Mouse (Mus musculus) limb, embryonic 11.5 days (tissue): ENCODE measurements around the gene 4930469K13Rik. TPM values are rescaled to one million over a fixed set of nuclear protein-coding genes. Genes with fewer than 3 reads are reported as not detected.

Experiments
- ATAC-seq: fragments of 200-750 bp; cut with Nextera tagmentation; 2 replicates; pipeline ENCODE4 v1.8.0; 2017; ENCODE audit warnings: low read depth; ENCODE audit not compliant: insufficient number of reproducible peaks, low FRiP score, low TSS enrichment
- DNase-seq: peaks from one replicate; pipeline ENCODE4 v3.0.0-alpha.2; 2015; ENCODE audit warnings: low spot score
- H3K27ac ChIP-seq: fragments of 300-500 bp; sonication (generic); replicated peaks from 2 replicates; pipeline ENCODE4 v1.5.1; 2014; ENCODE audit warnings: low read depth, mild to moderate bottlenecking, low read length
- H3K27me3 ChIP-seq: fragments of 300-500 bp; sonication (generic); 2 replicates; pipeline ENCODE4 v1.6.1; 2014; ENCODE audit warnings: mild to moderate bottlenecking, low read length, mixed read lengths; ENCODE audit not compliant: control insufficient read depth, insufficient read depth
- H3K36me3 ChIP-seq: fragments of 300-500 bp; sonication (generic); 2 replicates; pipeline ENCODE4 v1.6.1; 2014; ENCODE audit warnings: mild to moderate bottlenecking, low read length, moderate library complexity, mixed read lengths; ENCODE audit not compliant: control insufficient read depth, insufficient read depth
- H3K4me1 ChIP-seq: fragments of 300-500 bp; sonication (generic); 2 replicates; pipeline ENCODE4 v1.6.1; 2014; ENCODE audit warnings: low read length, mixed read lengths; ENCODE audit not compliant: control insufficient read depth, insufficient read depth
- H3K4me2 ChIP-seq: fragments of 300-500 bp; sonication (generic); 2 replicates; pipeline ENCODE4 v1.6.1; 2014; ENCODE audit warnings: low read depth, mild to moderate bottlenecking, moderate library complexity; ENCODE audit not compliant: severe bottlenecking
- H3K4me3 ChIP-seq: fragments of 300-500 bp; sonication (generic); 2 replicates; pipeline ENCODE4 v1.5.1; 2014; ENCODE audit warnings: low read depth, low read length
- H3K9ac ChIP-seq: fragments of 300-500 bp; sonication (generic); 2 replicates; pipeline ENCODE4 v1.6.1; 2014; ENCODE audit warnings: mild to moderate bottlenecking, low read length
- H3K9me3 ChIP-seq: fragments of 300-500 bp; sonication (generic); 2 replicates; pipeline ENCODE4 v1.6.1; 2016; ENCODE audit warnings: low read length; ENCODE audit not compliant: control insufficient read depth
- WGBS: fragments of 180-500 bp; shearing (Covaris S2); extraction: QIAGEN DNeasy Blood & Tissue Kit; methylation state at CpG from one replicate; pipeline ENCODE4 v1.1.7; 2014; 5-methylcytosine and 5-hydroxymethylcytosine counted together
- polyA plus RNA-seq: library from polyadenylated mRNA; unstranded; fragments of >200 nt; fragmentation: Nextera tagmentation; extraction: Ambion mirVana; gene quantifications from 2 replicates; pipeline ENCODE4 v1.2.1, GENCODE M21; 2014

4930469K13Rik gene
- polyA plus RNA-seq, 1 experiment from 2014 or later, result 0.93 TPM

DNA sequence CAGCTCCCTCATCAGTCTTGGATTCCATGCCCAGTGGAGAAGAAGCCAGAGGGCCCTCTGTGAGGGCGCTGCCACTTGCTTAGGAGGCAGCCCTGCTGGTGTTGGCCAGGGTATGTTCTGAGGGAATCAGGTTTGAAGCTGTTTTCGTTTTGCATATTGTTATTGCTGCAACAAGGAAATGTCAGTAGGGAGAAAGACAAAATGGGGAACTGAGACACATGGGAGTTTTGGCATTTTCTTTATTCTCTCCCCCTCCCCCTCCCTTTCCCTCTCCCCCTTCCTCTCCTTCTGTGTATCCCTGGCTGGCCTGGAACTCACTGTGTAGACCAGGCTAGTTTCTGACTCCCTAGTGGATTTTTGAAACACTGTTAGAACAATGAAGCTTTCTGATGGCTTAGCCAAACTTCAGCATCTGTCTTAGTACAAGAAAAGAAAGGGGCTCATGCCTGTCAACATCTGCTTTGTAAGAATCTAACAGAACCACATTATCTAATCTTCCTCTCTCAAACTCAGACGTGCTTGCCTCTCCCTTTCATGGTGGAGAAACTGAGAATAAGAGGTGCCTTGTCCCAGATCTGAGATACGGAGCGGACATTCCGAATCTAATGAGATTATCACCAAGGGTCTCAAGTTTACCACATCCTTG is 86.2 kb downstream of the 4930469K13Rik start:
- no peaks in the 10 kb centered on the region for H3K9me3 ChIP-seq
- no peaks in the 10 kb centered on the region for H3K27me3 ChIP-seq
- 0 out of 2 replicates have a peak, but pooled peaks cover 5% of the 10 kb centered on the region for H3K4me1 ChIP-seq
- WGBS, result 88% methylated on average over 6 of the region's 6 CpGs
- ATAC-seq (no peak), DNase-seq (no peak)
- H3K9ac ChIP-seq, result no peak overlapping the region
- H3K27ac ChIP-seq, result no peak overlapping the region
- H3K4me3 ChIP-seq, result no peak overlapping the region
- H3K4me2 ChIP-seq, result no peak overlapping the region
- no peaks in the 10 kb centered on the region for H3K36me3 ChIP-seq

- DNase-seq (no peak), ATAC-seq (no peak)
- 79% methylated on average over 4 of the region's 4 CpGs for WGBS
- Histone ChIP-seq H3K4me1 (0 out of 2 replicates have a peak, but pooled peaks cover 5% of the 10 kb centered on the region), H3K36me3 (no peaks in the 10 kb centered on the region), H3K4me2 (no peak overlapping the region), H3K9me3 (no peaks in the 10 kb centered on the region), H3K27me3 (no peaks in the 10 kb centered on the region), H3K4me3 (no peak overlapping the region), H3K9ac (no peak overlapping the region), H3K27ac (no peak overlapping the region)
Observed at GRCm38 (mm10) chr11:34010859-34011172, 87.5 kb downstream of the 4930469K13Rik start.

- Histone ChIP-seq H3K27me3 (no peaks in the 10 kb centered on the region), H3K27ac (no peak overlapping the region), H3K36me3 (no peaks in the 10 kb centered on the region), H3K4me2 (no peak overlapping the region), H3K9me3 (no peaks in the 10 kb centered on the region), H3K4me3 (no peak overlapping the region), H3K9ac (no peak overlapping the region), H3K4me1 (0 out of 2 replicates have a peak, but pooled peaks cover 5% of the 10 kb centered on the region)
- ATAC-seq (no peak), DNase-seq (peak; percentile 25)
- WGBS, result 68% methylated on average over 7 of the region's 7 CpGs
Observed at GRCm38 (mm10) chr11:34010133-34010858, 88.1 kb downstream of the 4930469K13Rik start.

DNA sequence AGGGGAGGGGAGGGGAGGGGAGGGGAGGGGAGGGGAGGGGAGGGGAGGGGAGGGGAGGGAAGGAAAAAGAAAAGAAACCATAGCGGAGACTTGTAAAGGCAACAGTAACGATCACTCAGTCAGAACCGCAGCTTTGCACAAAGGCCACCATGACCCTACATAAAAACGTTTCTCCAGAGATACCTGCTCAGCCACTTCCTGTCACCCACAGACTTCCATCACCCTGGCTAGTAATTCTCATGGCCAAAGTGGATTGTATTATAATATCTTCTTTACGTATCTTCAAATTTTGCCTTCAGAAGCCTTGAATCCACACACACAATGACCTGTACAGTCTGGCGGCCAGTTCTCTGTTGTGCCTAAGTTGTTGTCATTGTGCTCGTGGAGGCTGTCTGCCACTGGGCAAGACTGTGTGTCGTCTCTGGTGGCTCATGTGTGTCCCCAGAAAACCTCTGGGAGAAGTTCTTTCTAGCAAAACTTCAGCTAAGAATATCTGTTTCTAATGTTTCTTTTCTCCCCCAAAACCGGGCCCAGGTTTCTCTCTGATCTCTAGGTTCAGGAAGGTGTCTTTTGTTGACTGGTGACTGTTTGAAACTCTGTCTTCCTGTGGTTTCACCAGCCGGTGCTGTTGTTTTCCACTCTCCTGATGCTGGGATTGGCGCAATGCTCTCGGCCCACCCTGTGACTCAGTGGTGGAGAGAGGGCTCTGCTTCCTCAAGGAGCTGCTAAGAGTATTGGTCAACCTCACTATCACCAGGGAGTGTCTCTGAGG is 88.9 kb downstream of the 4930469K13Rik start:
- WGBS, result 81% methylated on average over 12 of the region's 12 CpGs
- DNase-seq, result no peak
- H3K4me1 ChIP-seq, result 0 out of 2 replicates have a peak, but pooled peaks cover 5% of the 10 kb centered on the region
- no peak overlapping the region for H3K27ac ChIP-seq
- H3K9me3 ChIP-seq, result no peaks in the 10 kb centered on the region
- H3K36me3 ChIP-seq, result no peaks in the 10 kb centered on the region
- ATAC-seq, result no peak
- no peak overlapping the region for H3K4me3 ChIP-seq
- H3K27me3 ChIP-seq, result no peaks in the 10 kb centered on the region
- H3K9ac ChIP-seq, result no peak overlapping the region
- no peak overlapping the region for H3K4me2 ChIP-seq

GRCm38 (mm10) chr11:34008702-34009101 is 89.7 kb downstream of the 4930469K13Rik start:
- 48% methylated on average over 9 of the region's 9 CpGs for WGBS
- DNase-seq (peak; percentile 78), ATAC-seq (no peak)
- Histone ChIP-seq H3K36me3 (no peaks in the 10 kb centered on the region), H3K4me3 (no peak overlapping the region), H3K27ac (no peak overlapping the region), H3K4me1 (0 out of 2 replicates have a peak, but pooled peaks cover 5% of the 10 kb centered on the region), H3K4me2 (no peak overlapping the region), H3K9me3 (no peaks in the 10 kb centered on the region), H3K9ac (no peak overlapping the region), H3K27me3 (no peaks in the 10 kb centered on the region)

GRCm38 (mm10) chr11:34008214-34008613 is 90.1 kb downstream of the 4930469K13Rik start:
- no peaks in the 10 kb centered on the region for H3K9me3 ChIP-seq
- no peaks in the 10 kb centered on the region for H3K36me3 ChIP-seq
- whole genome bisulfite sequencing, result 85% methylated on average over 11 of the region's 11 CpGs
- ATAC-seq (no peak), DNase-seq (no peak)
- 0 out of 2 replicates have a peak, but pooled peaks cover 5% of the 10 kb centered on the region for H3K4me1 ChIP-seq
- no peak overlapping the region for H3K4me3 ChIP-seq
- H3K27ac ChIP-seq, result no peak overlapping the region
- H3K4me2 ChIP-seq, result no peak overlapping the region
- H3K9ac ChIP-seq, result no peak overlapping the region
- no peaks in the 10 kb centered on the region for H3K27me3 ChIP-seq

DNA sequence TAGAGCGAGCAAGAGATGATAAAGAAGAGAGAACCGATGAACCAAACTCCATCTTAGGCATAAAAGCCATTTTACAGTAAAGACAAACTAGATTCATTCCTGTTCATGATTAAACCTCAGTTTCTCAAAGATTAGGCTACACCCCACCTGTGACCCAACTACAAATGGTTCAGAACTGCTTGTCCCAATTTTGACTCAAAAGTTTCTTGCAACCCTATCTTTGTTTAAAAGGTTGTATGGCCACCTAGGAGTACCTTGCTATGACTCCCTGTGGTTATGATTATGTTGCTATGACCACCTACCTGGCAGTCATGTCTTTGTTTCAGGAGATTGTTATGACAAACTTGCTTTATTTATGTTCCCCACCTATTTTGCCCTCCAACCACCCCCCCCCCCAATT is 90.7 kb downstream of the 4930469K13Rik start:
- ATAC-seq, result no peak
- no peak for DNase-seq

DNA sequence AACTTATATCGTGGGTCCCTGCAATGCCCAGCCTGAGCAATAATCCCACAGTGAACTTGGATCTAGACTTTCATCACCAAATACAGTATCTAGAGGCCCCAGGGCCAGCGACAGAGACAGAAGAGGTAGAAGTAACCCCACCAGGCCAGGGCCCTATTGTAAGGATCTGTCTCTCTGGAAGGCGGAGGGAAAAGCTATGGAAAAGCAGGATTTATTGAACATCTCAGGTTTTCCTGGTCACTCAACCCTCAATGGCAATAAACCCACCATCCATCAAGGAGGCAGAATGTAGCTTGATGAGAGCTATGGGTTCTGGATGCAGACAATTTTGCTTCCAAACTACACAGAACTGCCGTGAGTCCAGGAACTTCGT is 95.8 kb downstream of the 4930469K13Rik start:
- H3K27me3 ChIP-seq, result no peaks in the 10 kb centered on the region
- H3K4me2 ChIP-seq, result no peak overlapping the region
- WGBS, result 69% methylated on average over 5 of the region's 5 CpGs
- DNase-seq (no peak), ATAC-seq (no peak)
- no peak overlapping the region for H3K27ac ChIP-seq
- no peaks in the 10 kb centered on the region for H3K36me3 ChIP-seq
- H3K9ac ChIP-seq, result no peak overlapping the region
- no peaks in the 10 kb centered on the region for H3K9me3 ChIP-seq
- no peak overlapping the region for H3K4me3 ChIP-seq
- no peaks in the 10 kb centered on the region for H3K4me1 ChIP-seq

More for the DNA sequence above, 90.7 kb downstream of the 4930469K13Rik start:
- 0 out of 2 replicates have a peak, but pooled peaks cover 5% of the 10 kb centered on the region for H3K4me1 ChIP-seq
- no peak overlapping the region for H3K4me3 ChIP-seq
- H3K9ac ChIP-seq, result no peak overlapping the region
- H3K36me3 ChIP-seq, result no peaks in the 10 kb centered on the region
- H3K4me2 ChIP-seq, result no peak overlapping the region
- WGBS, result 96% methylated on average over 2 of the region's 2 CpGs
- H3K9me3 ChIP-seq, result no peaks in the 10 kb centered on the region
- H3K27me3 ChIP-seq, result no peaks in the 10 kb centered on the region
- H3K27ac ChIP-seq, result no peak overlapping the region
